Mouse (Mus musculus): ENCODE data around the gene Med15. TPM values are rescaled to one million over a fixed set of nuclear protein-coding genes. Genes with fewer than 3 reads are reported as not detected.

The Med15 gene
- total and polyA plus RNA-seq, 2 experiments from 2014 or later = 39.2 to 66.1 TPM

GRCm38 (mm10) chr16:17722461-17723324, 10.0 kb downstream of the Med15 start:
- peaks cover 14% of the 10 kb centered on the region for H3K4me1 ChIP-seq (ENCODE audit: insufficient read depth, low read length)
- ATAC-seq (peak; percentile 96), DNase-seq (ENCODE audit: low spot score) (peak; percentile 95)
- WGBS = 1% methylated on average over 44 of the region's 44 CpGs
- peak overlapping the region; percentile 88 for H3K4me2 ChIP-seq (ENCODE audit: low read depth, low read length)
- peak; percentile 70 for TF ChIP-seq CTCF (IDR thresholded peaks at IDR 0.05; ENCODE audit: low read depth)
- H3K4me3 ChIP-seq (ENCODE audit: low read length) = peak overlapping the region; percentile 89
- H3K27me3 ChIP-seq (ENCODE audit: insufficient read depth, low read length) = no peaks in the 10 kb centered on the region
- H3K36me3 ChIP-seq (ENCODE audit: insufficient read depth, low read length) = no peaks in the 10 kb centered on the region
- H3K9me3 ChIP-seq (ENCODE audit: low read length) = no peaks in the 10 kb centered on the region
- peak overlapping the region; percentile 79 for H3K9ac ChIP-seq (replicated peaks; ENCODE audit: low read length)
- H3K27ac ChIP-seq = peak overlapping the region; percentile 84

DNA sequence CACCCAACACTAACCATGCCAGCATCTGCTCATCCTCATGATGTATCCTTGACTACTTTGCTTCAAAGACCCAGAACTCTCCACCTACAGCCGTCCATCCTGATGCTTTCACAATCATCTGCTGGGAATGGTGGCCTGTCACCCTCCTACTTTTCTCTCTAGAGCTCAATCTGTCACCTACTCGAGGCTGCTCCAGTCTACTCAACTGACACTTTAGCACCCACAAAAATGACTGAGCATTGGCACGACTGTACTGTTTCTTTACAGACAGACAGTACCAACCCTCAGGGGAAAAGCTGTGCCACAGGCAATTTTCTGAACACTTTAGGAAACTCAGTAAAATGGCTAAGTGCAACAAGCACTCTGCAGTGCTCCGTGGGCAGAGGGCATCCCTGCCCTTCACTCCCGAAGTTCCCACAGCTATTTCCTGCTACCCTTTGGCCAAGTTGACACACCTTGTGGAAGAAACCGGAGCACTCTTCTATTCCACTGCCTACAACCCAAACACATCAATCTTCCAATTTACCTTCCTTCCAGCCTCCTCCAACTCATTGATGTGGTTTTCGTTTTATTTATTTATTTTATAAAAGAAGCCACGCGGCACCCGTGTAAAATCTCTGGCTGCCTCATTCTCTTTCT, 10.8 kb downstream of the Med15 start:
- Histone ChIP-seq H3K4me1 (ENCODE audit: insufficient read depth, low read length) (peaks cover 12% of the 10 kb centered on the region), H3K4me2 (ENCODE audit: low read depth, low read length) (peak overlapping the region; percentile 88), H3K9ac (replicated peaks; ENCODE audit: low read length) (peak overlapping the region; percentile 79), H3K27ac (peak overlapping the region; percentile 84), H3K36me3 (ENCODE audit: insufficient read depth, low read length) (no peaks in the 10 kb centered on the region), H3K9me3 (ENCODE audit: low read length) (no peaks in the 10 kb centered on the region), H3K4me3 (ENCODE audit: low read length) (peak overlapping the region; percentile 89), H3K27me3 (ENCODE audit: insufficient read depth, low read length) (no peaks in the 10 kb centered on the region)
- TF ChIP-seq CTCF (IDR thresholded peaks at IDR 0.05; ENCODE audit: low read depth) = no peak
- 8% methylated on average over 10 of the region's 10 CpGs for WGBS
- DNase-seq (ENCODE audit: low spot score) (peak; percentile 4), ATAC-seq (no peak)

- Histone ChIP-seq H3K36me3 (ENCODE audit: insufficient read depth, low read length) (no peaks in the 10 kb centered on the region), H3K9me3 (ENCODE audit: low read length) (no peaks in the 10 kb centered on the region), H3K4me3 (ENCODE audit: low read length) (peak overlapping the region; percentile 89), H3K4me2 (ENCODE audit: low read depth, low read length) (peak overlapping the region; percentile 88), H3K27me3 (ENCODE audit: insufficient read depth, low read length) (no peaks in the 10 kb centered on the region), H3K4me1 (ENCODE audit: insufficient read depth, low read length) (peaks cover 10% of the 10 kb centered on the region), H3K27ac (no peak overlapping the region), H3K9ac (replicated peaks; ENCODE audit: low read length) (peak overlapping the region; percentile 79; the same call in 1 of the 2 replicates)
- 68% methylated on average over 9 of the region's 9 CpGs for WGBS
- TF ChIP-seq CTCF (IDR thresholded peaks at IDR 0.05; ENCODE audit: low read depth) = no peak
- no peak for DNase-seq (ENCODE audit: low spot score)
- no peak for ATAC-seq
Measured at GRCm38 (mm10) chr16:17721114-17721808, 11.4 kb downstream of the Med15 start.

- Histone ChIP-seq H3K9ac (replicated peaks; ENCODE audit: low read length) (no peak overlapping the region), H3K4me3 (ENCODE audit: low read length) (no peak overlapping the region), H3K4me1 (ENCODE audit: insufficient read depth, low read length) (peaks cover 10% of the 10 kb centered on the region), H3K36me3 (ENCODE audit: insufficient read depth, low read length) (no peaks in the 10 kb centered on the region), H3K9me3 (ENCODE audit: low read length) (no peaks in the 10 kb centered on the region), H3K27me3 (ENCODE audit: insufficient read depth, low read length) (no peaks in the 10 kb centered on the region), H3K27ac (no peak overlapping the region), H3K4me2 (ENCODE audit: low read depth, low read length) (no peak overlapping the region)
- no peak for ATAC-seq
- WGBS = 86% methylated on average over 1 of the region's 1 CpGs
- TF ChIP-seq CTCF (IDR thresholded peaks at IDR 0.05; ENCODE audit: low read depth) = no peak
- no peak for DNase-seq (ENCODE audit: low spot score)
Measured at GRCm38 (mm10) chr16:17717791-17718190, 14.9 kb downstream of the Med15 start.

- Histone ChIP-seq H3K4me3 (ENCODE audit: low read length) (no peak overlapping the region), H3K4me2 (ENCODE audit: low read depth, low read length) (no peak overlapping the region), H3K27me3 (ENCODE audit: insufficient read depth, low read length) (no peaks in the 10 kb centered on the region), H3K36me3 (ENCODE audit: insufficient read depth, low read length) (no peaks in the 10 kb centered on the region), H3K9me3 (ENCODE audit: low read length) (no peaks in the 10 kb centered on the region), H3K4me1 (ENCODE audit: insufficient read depth, low read length) (no peaks in the 10 kb centered on the region), H3K9ac (replicated peaks; ENCODE audit: low read length) (no peak overlapping the region), H3K27ac (no peak overlapping the region)
- DNase-seq (ENCODE audit: low spot score) = no peak
- WGBS = 85% methylated on average over 1 of the region's 1 CpGs
- ATAC-seq = no peak
- no peak for TF ChIP-seq CTCF (IDR thresholded peaks at IDR 0.05; ENCODE audit: low read depth)
Measured at GRCm38 (mm10) chr16:17707541-17707940, 25.1 kb downstream of the Med15 start.

DNA sequence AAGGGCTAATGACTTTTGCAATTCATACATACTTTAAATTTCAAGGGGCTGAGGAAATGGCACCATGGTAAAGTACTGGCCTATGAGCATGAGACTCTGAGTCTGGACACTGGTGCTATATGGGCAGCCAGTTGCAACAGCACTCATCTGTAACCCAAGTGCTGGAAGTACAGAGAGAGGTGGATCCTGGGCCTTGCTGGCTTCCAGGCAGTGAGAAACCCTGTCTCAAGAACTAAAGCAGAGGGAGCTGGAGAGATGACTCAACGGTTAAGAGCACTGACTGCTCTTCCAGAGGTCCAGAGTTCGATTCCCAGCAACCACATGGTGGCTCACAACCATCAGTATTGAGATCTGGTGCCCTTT, 31.7 kb downstream of the Med15 start:
- H3K9ac ChIP-seq (replicated peaks; ENCODE audit: low read length) = no peak overlapping the region
- H3K9me3 ChIP-seq (ENCODE audit: low read length) = no peaks in the 10 kb centered on the region
- peaks cover 11% of the 10 kb centered on the region for H3K36me3 ChIP-seq (ENCODE audit: insufficient read depth, low read length)
- H3K4me1 ChIP-seq (ENCODE audit: insufficient read depth, low read length) = no peaks in the 10 kb centered on the region
- no peak overlapping the region for H3K4me3 ChIP-seq (ENCODE audit: low read length)
- no peak overlapping the region for H3K4me2 ChIP-seq (ENCODE audit: low read depth, low read length)
- 91% methylated on average over 2 of the region's 2 CpGs for whole genome bisulfite sequencing
- no peaks in the 10 kb centered on the region for H3K27me3 ChIP-seq (ENCODE audit: insufficient read depth, low read length)
- ATAC-seq = no peak
- no peak for DNase-seq (ENCODE audit: low spot score)
- TF ChIP-seq CTCF (IDR thresholded peaks at IDR 0.05; ENCODE audit: low read depth) = no peak
- no peak overlapping the region for H3K27ac ChIP-seq
